Mouse (Mus musculus): ENCODE data around the gene Gm10058. TPM values are rescaled to one million over a fixed set of nuclear protein-coding genes. Genes with fewer than 3 reads are reported as not detected.
"Not testable (repeated sequence)": the region's sequence is repeated elsewhere in the genome, so short reads cannot be mapped to it uniquely, and the experiment has no call there.

Gene Gm10058
- not detected in 2 replicates for polyA plus RNA-seq (2011; ENCODE audit: insufficient read depth, insufficient read length, low read depth, missing spikeins)

- H3K27me3 ChIP-seq (ENCODE audit: control insufficient read depth, insufficient read depth, low read length, poor library complexity, severe bottlenecking); H3K36me3 ChIP-seq (ENCODE audit: control insufficient read depth, insufficient read depth, low read length, poor library complexity, severe bottlenecking); H3K4me3 ChIP-seq (ENCODE audit: low read depth, low read length); H3K9ac ChIP-seq (ENCODE audit: low read depth, poor library complexity, severe bottlenecking); H3K4me1 ChIP-seq (ENCODE audit: control insufficient read depth, insufficient read depth, low read length); H3K27ac ChIP-seq (ENCODE audit: insufficient read depth, low read length); H3K9me3 ChIP-seq (replicated peaks; ENCODE audit: control insufficient read depth, insufficient read depth, low read length, poor library complexity, severe bottlenecking): not testable (repeated sequence)
These were observed at the start of gene Gm10058 for GRCm38 (mm10) chrX:27946785-27947184. Gm10058 (minus strand) TSS chrX:27946885.

All from ES-Bruce4 (cell line).